Mouse (Mus musculus) adrenal gland, adult 8-10 months (tissue): ENCODE results near the gene Clic4. TPM values are rescaled to one million over a fixed set of nuclear protein-coding genes. Genes with fewer than 3 reads are reported as not detected.

Source experiments
- DNase-seq: peaks from one replicate; pipeline ENCODE4 v3.0.0; 2022
- total RNA-seq, 4 experiments: library from RNA; stranded (reverse); gene quantifications; 2 replicates each; pipeline ENCODE4 v1.2.4; 2022

Gene Clic4
- total RNA-seq, 4 experiments from 2014 or later = 59.8 to 89.0 (median 74.4) TPM

GRCm38 (mm10) chr4:135257881-135258476 is 14.6 kb downstream of the Clic4 start:
- no peak for DNase-seq

GRCm38 (mm10) chr4:135256536-135257450 is 15.8 kb downstream of the Clic4 start:
- DNase-seq = no peak

- DNase-seq = no peak
Observed at GRCm38 (mm10) chr4:135254770-135255169, 17.8 kb downstream of the Clic4 start.

- no peak for DNase-seq
Observed at GRCm38 (mm10) chr4:135254321-135254720, 18.3 kb downstream of the Clic4 start.

GRCm38 (mm10) chr4:135253239-135254039 is 19.2 kb downstream of the Clic4 start:
- no peak for DNase-seq

GRCm38 (mm10) chr4:135251801-135252200 is 20.8 kb downstream of the Clic4 start:
- DNase-seq = no peak

- DNase-seq = no peak
Observed at GRCm38 (mm10) chr4:135248250-135249018, 24.2 kb downstream of the Clic4 start.

GRCm38 (mm10) chr4:135246866-135247756 is 25.5 kb downstream of the Clic4 start:
- DNase-seq = no peak

GRCm38 (mm10) chr4:135246444-135246843 is 26.2 kb downstream of the Clic4 start:
- no peak for DNase-seq

- no peak for DNase-seq
Observed at GRCm38 (mm10) chr4:135245841-135246240, 26.8 kb downstream of the Clic4 start.

GRCm38 (mm10) chr4:135244335-135244734 is 28.3 kb downstream of the Clic4 start:
- no peak for DNase-seq

- DNase-seq = no peak
Observed at GRCm38 (mm10) chr4:135242913-135243541, 29.6 kb downstream of the Clic4 start.

- DNase-seq = no peak
Observed at GRCm38 (mm10) chr4:135242383-135242782, 30.2 kb downstream of the Clic4 start.

GRCm38 (mm10) chr4:135241669-135242068 is 30.9 kb downstream of the Clic4 start:
- DNase-seq = no peak

GRCm38 (mm10) chr4:135241106-135241505 is 31.5 kb downstream of the Clic4 start:
- DNase-seq = no peak

GRCm38 (mm10) chr4:135240329-135240728 is 32.3 kb downstream of the Clic4 start:
- no peak for DNase-seq

- DNase-seq = no peak
Observed at GRCm38 (mm10) chr4:135238706-135239510, 33.7 kb downstream of the Clic4 start.

GRCm38 (mm10) chr4:135236658-135237057 is 36.0 kb downstream of the Clic4 start:
- DNase-seq = no peak

- DNase-seq = no peak
Observed at GRCm38 (mm10) chr4:135235546-135235945, 37.1 kb downstream of the Clic4 start.

GRCm38 (mm10) chr4:135232563-135232962 is 40.1 kb downstream of the Clic4 start:
- no peak for DNase-seq
